In genomic region chr5:73340723-73341235, GRCm38 (mm10) we compare ENCODE assay signal across 8 mouse cellular contexts. TPM values are rescaled to one million over a fixed set of nuclear protein-coding genes. Genes with fewer than 3 reads are reported as not detected.
DNase-seq lines count a peak whose midpoint lies in the region; ATAC-seq lines count a peak whose summit lies in the region.

Ociad2 (minus strand) TSS chr5:73341028.

- no peak for ATAC-seq in kidney, embryonic 14.5 days (ENCODE audit: low FRiP score, low TSS enrichment)
- no peak for ATAC-seq in midbrain, embryonic 12.5 days (ENCODE audit: low FRiP score, low read depth)

- DNase-seq in kidney, postnatal 14 days: no peak
- DNase-seq in adrenal gland, postnatal 36 days: peak; percentile 14 to 35
- no peak for DNase-seq in gastrocnemius, postnatal 4 days (ENCODE audit: low spot score in 2 of 2)
- no peak for DNase-seq in spleen, postnatal 4 days (ENCODE audit: low spot score in 2 of 2)
- DNase-seq in frontal cortex, postnatal 10 days (ENCODE audit: low spot score in 2 of 2): no peak
- DNase-seq in urinary bladder, postnatal 14 days (ENCODE audit: low spot score): no peak

- H3K9ac ChIP-seq in kidney, embryonic 14.5 days (ENCODE audit: low read depth, low read length): no peak within 1 kb of the TSS
- H3K9ac ChIP-seq in midbrain, embryonic 12.5 days (replicated peaks): no peak within 1 kb of the TSS

- no peak within 1 kb of the TSS for H3K4me2 ChIP-seq in kidney, embryonic 14.5 days (replicated peaks; ENCODE audit: low read depth, low read length)
- no peak within 1 kb of the TSS for H3K4me2 ChIP-seq in midbrain, embryonic 12.5 days (replicated peaks)

- H3K36me3 ChIP-seq in kidney, embryonic 14.5 days (ENCODE audit: control insufficient read depth, insufficient read depth, low read length): no peaks in the 10 kb centered on the region
- no peaks in the 10 kb centered on the region for H3K36me3 ChIP-seq in midbrain, embryonic 12.5 days

- no peaks in the 10 kb centered on the region for H3K9me3 ChIP-seq in kidney, embryonic 14.5 days (ENCODE audit: control insufficient read depth, low read length)
- no peaks in the 10 kb centered on the region for H3K9me3 ChIP-seq in midbrain, embryonic 12.5 days

- 0 out of 2 replicates have a peak, but pooled peaks cover 4% of the 10 kb centered on the region for H3K4me1 ChIP-seq in kidney, embryonic 14.5 days (ENCODE audit: control insufficient read depth, insufficient read depth, low read length)
- peaks cover 32% of the 10 kb centered on the region for H3K4me1 ChIP-seq in midbrain, embryonic 12.5 days

- H3K27me3 ChIP-seq in kidney, embryonic 14.5 days (ENCODE audit: control insufficient read depth, insufficient read depth, low read length): peaks cover 2% of the 10 kb centered on the region; the same call in 1 of the 2 replicates
- H3K27me3 ChIP-seq in midbrain, embryonic 12.5 days: peaks cover 14% of the 10 kb centered on the region; the same call in 1 of the 2 replicates

- WGBS in kidney, embryonic 14.5 days: 83% methylated on average over 8 of the region's 8 CpGs
- WGBS in midbrain, embryonic 12.5 days: 83% methylated on average over 8 of the region's 8 CpGs

- H3K4me3 ChIP-seq in kidney, embryonic 14.5 days (ENCODE audit: low read length): no peak within 1 kb of the TSS
- no peak within 1 kb of the TSS for H3K4me3 ChIP-seq in midbrain, embryonic 12.5 days

- H3K27ac ChIP-seq in kidney, embryonic 14.5 days (ENCODE audit: low read depth, low read length): no peak within 1 kb of the TSS
- no peak within 1 kb of the TSS for H3K27ac ChIP-seq in midbrain, embryonic 12.5 days (replicated peaks)

RNA-seq across cellular contexts. Expression of gene Ociad2, which starts in this region (rescaled TPM):
- polyA plus RNA-seq in kidney, embryonic 14.5 days (2014; fragmentation: Nextera tagmentation; extraction: Ambion mirVana): 8.8 and 10.0 TPM in 2 replicates
- 10 to 100 TPM; 17.6 to 19.9 TPM for total RNA-seq in adrenal gland, postnatal 36 days (2021)
- total RNA-seq in gastrocnemius, postnatal 4 days (2021): 10 to 100 TPM; 12.6 to 14.0 TPM
- polyA plus RNA-seq in midbrain, embryonic 12.5 days (2016; fragmentation: Nextera tagmentation; extraction: Ambion mirVana): 16.5 and 23.0 TPM in 2 replicates

Comparison
In these comparisons a context has a peak if more than half of its experiments do, and no peak if none do; other contexts are left out.
1. DNase-seq: peak in adrenal gland, postnatal 36 days (2 of 2); none in kidney, postnatal 14 days (single experiment), gastrocnemius, postnatal 4 days (0 of 2), spleen, postnatal 4 days (0 of 2), frontal cortex, postnatal 10 days (0 of 2) and urinary bladder, postnatal 14 days (single experiment).